Mouse (Mus musculus): ENCODE measurements around the gene Kmt2b. TPM values are rescaled to one million over a fixed set of nuclear protein-coding genes. Genes with fewer than 3 reads are reported as not detected.

Kmt2b gene
- total RNA-seq (2021) = 10 to 100 TPM; 18.5 to 20.5 TPM

- DNase-seq = peak; percentile 91 to 96
- intact Hi-C loops (cut with DNase I) = loop anchor here (1.0 to 5.0 kb wide), 5 partner anchors 25 to 383 kb away; partner anchors contain the start of genes Fam187b, Hspb6, Lsr and Proser3
These were observed at the start of gene Kmt2b for GRCm38 (mm10) chr7:30588676-30589434. TSS of gene Kmt2b (minus strand) at chr7:30588726.

GRCm38 (mm10) chr7:30636395-30636794 is 47.9 kb upstream of the Kmt2b start:
- DNase-seq = no peak
- intact Hi-C loops (cut with DNase I) = no loop called here

- DNase-seq = no peak
- intact Hi-C loops (cut with DNase I) = no loop called here
These were observed 47.2 kb upstream of the Kmt2b start, which contains the start of gene Etv2 for GRCm38 (mm10) chr7:30635752-30636151. TSS of gene Etv2 (minus strand) at chr7:30635852.

- intact Hi-C loops (cut with DNase I) = no loop called here
- DNase-seq = peak; percentile 26 to 44
These were observed 46.1 kb upstream of the Kmt2b start for GRCm38 (mm10) chr7:30634621-30635020.

GRCm38 (mm10) chr7:30633762-30634412 is 45.4 kb upstream of the Kmt2b start:
- intact Hi-C loops (cut with DNase I) = no loop called here
- DNase-seq = no peak

GRCm38 (mm10) chr7:30629013-30629412 is 40.5 kb upstream of the Kmt2b start:
- no peak for DNase-seq
- intact Hi-C loops (cut with DNase I) = no loop called here

- intact Hi-C loops (cut with DNase I) = no loop called here
- no peak for DNase-seq
These were observed 38.1 kb upstream of the Kmt2b start for GRCm38 (mm10) chr7:30626647-30627046.

GRCm38 (mm10) chr7:30625530-30626384 is 37.2 kb upstream of the Kmt2b start, which contains the start of gene Cox6b1:
TSS of gene Cox6b1 (minus strand) at chr7:30626151.
- intact Hi-C loops (cut with DNase I) = loop anchor here (2.0 kb wide), 1 partner anchor 23 kb away; no protein-coding TSS in a partner anchor

GRCm38 (mm10) chr7:30619202-30619601 is 30.7 kb upstream of the Kmt2b start:
- peak in 1 of 2 experiments; percentile 25 for DNase-seq

More at GRCm38 (mm10) chr7:30625530-30626384, 37.2 kb upstream of the Kmt2b start, which contains the start of gene Cox6b1:
- DNase-seq = peak; percentile 85 to 87

GRCm38 (mm10) chr7:30618658-30619057 is 30.1 kb upstream of the Kmt2b start:
- intact Hi-C loops (cut with DNase I) = no loop called here
- DNase-seq = no peak

More at GRCm38 (mm10) chr7:30619202-30619601, 30.7 kb upstream of the Kmt2b start:
- intact Hi-C loops (cut with DNase I) = no loop called here

GRCm38 (mm10) chr7:30615049-30615760 is 26.7 kb upstream of the Kmt2b start:
- DNase-seq = no peak
- intact Hi-C loops (cut with DNase I) = no loop called here

GRCm38 (mm10) chr7:30614454-30614853 is 25.9 kb upstream of the Kmt2b start:
- DNase-seq = no peak
- intact Hi-C loops (cut with DNase I) = loop anchor here (1.0 kb wide), 1 partner anchor 25 kb away; no protein-coding TSS in a partner anchor

- DNase-seq = peak; percentile 56 to 68
- intact Hi-C loops (cut with DNase I) = loop anchor here (1.0 kb wide), 1 partner anchor 24 kb away; no protein-coding TSS in a partner anchor
These were observed 25.1 kb upstream of the Kmt2b start for GRCm38 (mm10) chr7:30613529-30614112.

GRCm38 (mm10) chr7:30612654-30613402 is 24.3 kb upstream of the Kmt2b start, which contains the start of gene Upk1a:
TSS of gene Upk1a (minus strand) at chr7:30612847.
- intact Hi-C loops (cut with DNase I) = no loop called here
- no peak for DNase-seq

GRCm38 (mm10) chr7:30610043-30610442 is 21.5 kb upstream of the Kmt2b start:
- intact Hi-C loops (cut with DNase I) = no loop called here
- peak in 1 of 2 experiments; percentile 26 for DNase-seq

- intact Hi-C loops (cut with DNase I) = no loop called here
- DNase-seq = no peak
These were observed 19.9 kb upstream of the Kmt2b start for GRCm38 (mm10) chr7:30608476-30608875.

- intact Hi-C loops (cut with DNase I) = no loop called here
- DNase-seq = peak in 1 of 2 experiments; percentile 59
These were observed 19.3 kb upstream of the Kmt2b start for GRCm38 (mm10) chr7:30607706-30608309.

GRCm38 (mm10) chr7:30604944-30605343 is 16.4 kb upstream of the Kmt2b start:
- intact Hi-C loops (cut with DNase I) = no loop called here
- no peak for DNase-seq
